Mouse (Mus musculus): Measurements from ENCODE around the gene Brdt. TPM values are rescaled to one million over a fixed set of nuclear protein-coding genes. Genes with fewer than 3 reads are reported as not detected.
"Not testable (repeated sequence)": the region's sequence is repeated elsewhere in the genome, so short reads cannot be mapped to it uniquely, and the experiment has no call there.

Gene Brdt
- polyA plus RNA-seq, 1 experiment from 2014 or later: 0.49 TPM

DNA sequence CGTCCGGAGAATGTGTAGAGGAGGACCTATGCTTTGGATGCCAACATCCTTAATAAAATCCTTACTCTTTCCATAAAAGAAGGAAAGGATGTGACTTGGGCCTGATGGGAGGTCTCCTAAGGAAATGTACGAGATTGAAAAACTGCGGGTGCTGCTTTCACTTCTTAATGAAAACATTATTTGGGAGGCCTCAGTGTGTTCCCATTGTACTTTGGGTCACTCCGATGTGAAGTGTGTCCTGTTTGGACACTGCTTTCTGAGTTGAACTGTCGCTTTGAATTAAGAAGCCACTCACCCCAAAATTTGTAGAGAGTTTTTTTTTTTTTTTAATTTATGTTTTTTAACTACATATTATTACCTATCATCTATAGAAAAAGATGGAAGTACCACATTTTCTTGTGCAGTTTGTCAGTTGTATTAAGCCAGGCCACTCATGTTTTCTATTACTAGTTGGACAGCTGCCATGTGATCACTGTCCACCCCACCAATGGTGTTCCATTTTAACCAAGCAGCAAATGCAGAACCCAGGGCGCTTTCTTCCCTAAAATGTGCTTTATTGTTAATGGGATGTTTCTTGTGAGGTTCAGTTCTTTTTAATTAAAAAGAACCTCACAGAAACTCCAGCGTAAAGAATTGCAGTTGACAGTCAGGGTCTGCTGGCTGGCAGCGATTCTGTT, 29.2 kb downstream of the Brdt start:
- Histone ChIP-seq H3K79me2 (ENCODE audit: inconsistent target) (no peaks in the 10 kb centered on the region), H3K27ac (no peak overlapping the region), H3K4me3 (ENCODE audit: inconsistent target) (peak overlapping the region; percentile 56), H3K36me3 (ENCODE audit: inconsistent target) (no peaks in the 10 kb centered on the region)
- WGBS (ENCODE audit: missing documents): 29% methylated on average over 9 of the region's 9 CpGs

GRCm38 (mm10) chr5:107370040-107370439, 39.1 kb downstream of the Brdt start:
- no peaks in the 10 kb centered on the region for H3K36me3 ChIP-seq (ENCODE audit: inconsistent target)
- WGBS (ENCODE audit: missing documents): 97% methylated on average over 3 of the region's 3 CpGs
- no peaks in the 10 kb centered on the region for H3K79me2 ChIP-seq (ENCODE audit: inconsistent target)
- H3K4me3 ChIP-seq (ENCODE audit: inconsistent target): no peak overlapping the region
- H3K27ac ChIP-seq: no peak overlapping the region

GRCm38 (mm10) chr5:107371335-107371734, 40.4 kb downstream of the Brdt start:
- no peak overlapping the region for H3K27ac ChIP-seq
- 94% methylated on average over 4 of the region's 5 CpGs for WGBS (ENCODE audit: missing documents)
- H3K4me3 ChIP-seq (ENCODE audit: inconsistent target): no peak overlapping the region
- H3K36me3 ChIP-seq (ENCODE audit: inconsistent target): no peaks in the 10 kb centered on the region
- no peaks in the 10 kb centered on the region for H3K79me2 ChIP-seq (ENCODE audit: inconsistent target)

- Histone ChIP-seq H3K36me3 (ENCODE audit: inconsistent target) (no peaks in the 10 kb centered on the region), H3K27ac (no peak overlapping the region), H3K4me3 (ENCODE audit: inconsistent target) (no peak overlapping the region), H3K79me2 (ENCODE audit: inconsistent target) (no peaks in the 10 kb centered on the region)
- 10% methylated on average over 3 of the region's 4 CpGs for WGBS (ENCODE audit: missing documents)
Observed at GRCm38 (mm10) chr5:107373256-107373655, 42.3 kb downstream of the Brdt start.

DNA sequence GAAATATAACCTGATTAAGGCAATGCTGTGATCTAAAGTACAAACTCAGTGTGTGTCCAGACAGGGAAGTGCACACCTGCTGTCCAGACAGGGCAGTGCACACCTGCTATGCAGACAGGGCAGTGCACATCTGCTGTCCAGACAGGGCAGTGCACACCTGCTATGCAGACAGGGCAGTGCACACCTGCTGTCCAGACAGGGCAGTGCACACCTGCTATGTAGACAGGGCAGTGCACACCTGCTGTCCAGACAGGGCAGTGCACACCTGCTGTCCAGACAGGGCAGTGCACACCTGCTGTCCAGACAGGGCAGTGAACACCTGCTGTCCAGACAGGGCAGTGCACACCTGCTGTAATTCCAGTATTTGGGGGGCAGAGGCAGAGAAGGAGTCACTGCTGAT, 55.5 kb downstream of the Brdt start:
- not testable (repeated sequence) for H3K4me3 ChIP-seq (ENCODE audit: inconsistent target); H3K79me2 ChIP-seq (ENCODE audit: inconsistent target); H3K27ac ChIP-seq; H3K36me3 ChIP-seq (ENCODE audit: inconsistent target)

DNA sequence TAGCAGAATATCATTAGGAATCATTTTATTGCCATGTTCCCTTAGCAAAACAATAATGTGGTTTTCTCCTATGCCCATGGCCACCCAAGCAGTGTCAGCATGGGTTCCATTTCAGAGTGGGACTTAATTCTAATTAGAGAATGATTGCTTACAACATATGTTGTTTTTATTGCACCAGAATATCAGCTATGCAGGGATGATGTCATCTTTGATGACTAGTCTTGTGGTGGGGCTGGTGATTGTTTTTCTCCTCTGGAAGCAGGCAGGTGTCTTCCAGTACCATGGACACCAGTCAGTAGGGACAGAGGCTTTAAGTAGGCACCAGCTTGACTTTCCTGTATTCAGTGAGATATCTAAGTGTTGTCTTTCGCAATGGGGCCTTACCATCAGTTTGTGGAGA, 56.8 kb downstream of the Brdt start:
- Histone ChIP-seq H3K36me3 (ENCODE audit: inconsistent target) (no peaks in the 10 kb centered on the region), H3K79me2 (ENCODE audit: inconsistent target) (no peaks in the 10 kb centered on the region), H3K4me3 (ENCODE audit: inconsistent target) (no peak overlapping the region), H3K27ac (no peak overlapping the region)
- WGBS (ENCODE audit: missing documents): 100% methylated on average over 1 of the region's 1 CpGs

DNA sequence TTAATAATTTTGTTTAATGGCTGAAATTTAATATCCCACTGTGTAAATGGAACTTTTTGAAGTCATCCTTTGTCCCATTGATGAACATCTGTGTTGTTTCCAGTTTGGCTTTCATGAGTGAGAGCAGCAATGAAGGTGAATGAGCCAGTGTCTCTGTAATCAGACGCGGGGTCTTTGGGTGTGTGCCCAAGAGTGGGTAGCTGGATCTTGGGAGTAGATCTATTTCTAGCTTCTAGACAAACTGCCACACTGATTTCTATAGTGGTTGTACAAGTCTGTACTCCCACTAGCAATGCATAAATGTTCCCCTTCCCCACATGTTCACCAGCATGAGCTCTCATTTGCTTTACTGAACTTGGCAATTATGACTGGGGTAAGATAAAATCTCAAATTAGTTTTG, 58.4 kb downstream of the Brdt start:
- Histone ChIP-seq H3K4me3 (ENCODE audit: inconsistent target) (no peak overlapping the region), H3K79me2 (ENCODE audit: inconsistent target) (no peaks in the 10 kb centered on the region), H3K36me3 (ENCODE audit: inconsistent target) (no peaks in the 10 kb centered on the region), H3K27ac (no peak overlapping the region)
- WGBS (ENCODE audit: missing documents): 85% methylated on average over 2 of the region's 2 CpGs

- Histone ChIP-seq H3K4me3 (ENCODE audit: inconsistent target) (no peak overlapping the region), H3K27ac (no peak overlapping the region), H3K79me2 (ENCODE audit: inconsistent target) (no peaks in the 10 kb centered on the region), H3K36me3 (ENCODE audit: inconsistent target) (no peaks in the 10 kb centered on the region)
- WGBS (ENCODE audit: missing documents): 69% methylated on average over 2 of the region's 2 CpGs
Observed at GRCm38 (mm10) chr5:107394437-107394836, 63.5 kb downstream of the Brdt start.

GRCm38 (mm10) chr5:107402436-107402835, 71.5 kb downstream of the Brdt start, which contains the start of gene Ephx4:
Ephx4 (plus strand) TSS chr5:107402736.
- no peak within 1 kb of the TSS for H3K4me3 ChIP-seq (ENCODE audit: inconsistent target)

GRCm38 (mm10) chr5:107403011-107403946, 72.3 kb downstream of the Brdt start:
- no peaks in the 10 kb centered on the region for H3K79me2 ChIP-seq (ENCODE audit: inconsistent target)
- WGBS (ENCODE audit: missing documents): under 1% methylated on average over 71 of the region's 80 CpGs
- H3K4me3 ChIP-seq (ENCODE audit: inconsistent target): no peak overlapping the region
- H3K36me3 ChIP-seq (ENCODE audit: inconsistent target): no peaks in the 10 kb centered on the region
- H3K27ac ChIP-seq: no peak overlapping the region

More at GRCm38 (mm10) chr5:107402436-107402835, 71.5 kb downstream of the Brdt start, which contains the start of gene Ephx4:
- WGBS (ENCODE audit: missing documents): 36% methylated on average over 5 of the region's 5 CpGs
- H3K36me3 ChIP-seq (ENCODE audit: inconsistent target): no peaks in the 10 kb centered on the region
- H3K27ac ChIP-seq: no peak within 1 kb of the TSS
- no peaks in the 10 kb centered on the region for H3K79me2 ChIP-seq (ENCODE audit: inconsistent target)

DNA sequence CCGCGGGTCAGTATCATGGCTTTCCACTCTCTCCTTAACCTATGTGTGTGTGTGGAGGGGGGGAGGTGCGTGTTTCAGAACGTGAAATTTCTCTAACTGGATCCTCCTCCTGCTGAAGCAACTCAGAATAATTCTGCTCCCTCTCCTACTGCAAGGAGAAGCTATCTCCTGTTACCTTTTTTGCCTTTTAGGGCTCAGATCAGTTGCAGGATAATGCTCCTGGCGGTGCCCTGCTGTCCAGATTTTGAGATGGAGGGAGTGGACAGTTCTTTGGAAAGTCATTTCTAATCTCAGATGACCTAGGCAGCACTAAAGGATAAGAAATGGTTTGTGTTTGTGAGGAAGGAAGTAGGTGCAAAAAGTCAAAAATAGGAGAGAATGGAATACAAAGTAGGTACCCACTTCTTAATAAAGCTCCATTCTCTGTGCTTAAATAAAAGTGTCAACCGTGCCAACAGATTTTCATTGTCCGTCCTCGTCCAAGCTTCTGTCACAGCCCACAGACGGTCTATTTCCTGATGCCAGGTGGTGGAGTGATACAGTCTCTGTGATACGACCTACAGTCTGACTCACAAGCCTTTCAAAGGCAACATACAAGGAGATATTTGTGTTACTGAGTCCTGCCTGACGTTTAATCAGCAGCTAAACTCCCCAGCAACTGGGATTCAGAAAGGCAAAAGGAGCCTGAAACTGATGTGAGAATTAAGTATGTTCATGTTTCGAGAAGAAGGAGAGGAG, 73.2 kb downstream of the Brdt start:
- Histone ChIP-seq H3K79me2 (ENCODE audit: inconsistent target) (no peaks in the 10 kb centered on the region), H3K36me3 (ENCODE audit: inconsistent target) (no peaks in the 10 kb centered on the region), H3K4me3 (ENCODE audit: inconsistent target) (no peak overlapping the region), H3K27ac (no peak overlapping the region)
- WGBS (ENCODE audit: missing documents): 34% methylated on average over 11 of the region's 12 CpGs

- Histone ChIP-seq H3K27ac (no peak overlapping the region), H3K79me2 (ENCODE audit: inconsistent target) (no peaks in the 10 kb centered on the region), H3K4me3 (ENCODE audit: inconsistent target) (no peak overlapping the region), H3K36me3 (ENCODE audit: inconsistent target) (no peaks in the 10 kb centered on the region)
- WGBS (ENCODE audit: missing documents): 95% methylated on average over 4 of the region's 4 CpGs
Observed at GRCm38 (mm10) chr5:107405361-107405760, 74.4 kb downstream of the Brdt start.

DNA sequence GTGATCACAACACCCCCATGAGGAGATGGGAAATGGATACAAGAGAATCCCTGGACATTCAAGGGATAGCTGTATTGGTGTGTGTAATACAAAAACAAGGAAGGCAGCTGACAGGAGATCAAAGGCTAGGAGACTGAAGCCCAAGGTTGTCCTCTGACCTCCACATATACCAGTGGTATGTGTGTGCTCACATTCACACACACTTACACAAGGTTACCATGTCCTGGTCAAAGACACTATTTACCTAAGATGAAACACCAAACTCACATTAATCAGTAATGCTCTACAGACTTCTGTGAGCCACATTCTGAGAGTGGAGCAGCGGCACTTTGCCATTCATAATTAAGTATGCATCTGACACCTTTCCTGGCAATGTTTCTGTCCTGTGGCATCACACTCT, 79.3 kb downstream of the Brdt start:
- H3K36me3 ChIP-seq (ENCODE audit: inconsistent target): no peaks in the 10 kb centered on the region
- WGBS (ENCODE audit: missing documents): 86% methylated on average over 1 of the region's 1 CpGs
- no peak overlapping the region for H3K27ac ChIP-seq
- no peaks in the 10 kb centered on the region for H3K79me2 ChIP-seq (ENCODE audit: inconsistent target)
- H3K4me3 ChIP-seq (ENCODE audit: inconsistent target): no peak overlapping the region

DNA sequence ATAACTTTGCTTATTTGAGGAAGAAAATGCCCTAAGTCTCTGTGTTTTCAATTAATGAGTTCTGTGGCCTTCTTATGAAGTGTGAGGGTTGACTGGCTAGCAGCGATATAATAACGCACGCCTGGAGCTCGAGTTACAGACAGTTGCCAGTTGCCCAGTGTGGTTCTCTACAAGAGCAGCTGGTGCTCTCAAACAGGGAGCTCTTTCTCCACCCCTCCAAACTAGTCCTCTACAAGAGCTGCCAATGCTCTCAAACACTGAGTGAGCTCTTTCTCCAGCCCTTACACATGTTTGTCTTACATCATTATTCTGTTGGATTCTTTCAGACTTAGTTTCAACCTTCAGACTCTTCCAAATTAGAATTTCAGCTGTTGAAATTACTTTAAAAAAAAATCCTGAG, 80.4 kb downstream of the Brdt start:
- Histone ChIP-seq H3K79me2 (ENCODE audit: inconsistent target) (no peaks in the 10 kb centered on the region), H3K27ac (no peak overlapping the region), H3K4me3 (ENCODE audit: inconsistent target) (no peak overlapping the region), H3K36me3 (ENCODE audit: inconsistent target) (no peaks in the 10 kb centered on the region)
- 84% methylated on average over 4 of the region's 4 CpGs for WGBS (ENCODE audit: missing documents)

DNA sequence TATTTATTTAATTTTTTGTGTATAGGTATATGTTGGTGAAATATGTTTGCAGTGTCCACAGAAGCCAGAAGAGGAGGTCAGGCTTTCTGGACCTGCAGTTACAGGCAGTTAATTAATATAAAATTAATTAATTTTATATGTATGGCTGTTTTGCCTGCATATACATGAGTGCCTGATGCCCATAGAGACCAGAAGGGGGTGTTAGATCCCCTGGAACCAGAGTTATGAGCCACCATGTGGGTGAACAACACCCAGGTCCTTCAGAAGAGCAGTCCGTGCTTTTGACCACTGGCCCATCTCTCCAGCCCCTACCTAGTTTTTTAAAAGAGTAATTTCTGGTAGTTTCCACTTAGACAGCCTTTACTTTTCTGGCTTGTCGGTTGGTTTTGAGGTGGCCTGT, 81.3 kb downstream of the Brdt start:
- Histone ChIP-seq H3K36me3 (ENCODE audit: inconsistent target) (no peaks in the 10 kb centered on the region), H3K27ac (no peak overlapping the region), H3K79me2 (ENCODE audit: inconsistent target) (no peaks in the 10 kb centered on the region), H3K4me3 (ENCODE audit: inconsistent target) (no peak overlapping the region)
- WGBS (ENCODE audit: missing documents): 96% methylated on average over 2 of the region's 2 CpGs

All from macrophage (primary cell).